Mouse (Mus musculus): ENCODE data around the gene Cdk17.

- no peak for TF ChIP-seq CTCF (IDR thresholded peaks at IDR 0.05; ENCODE audit: insufficient read depth, low read length)
- no peak for TF ChIP-seq POLR2A (IDR thresholded peaks at IDR 0.05; ENCODE audit: borderline replicate concordance, extremely low read depth, low read depth, low read length)
Measured at GRCm38 (mm10) chr10:93178662-93179061, 18.0 kb downstream of the Cdk17 start.

Data from lung, adult 2 months (tissue).